Mouse (Mus musculus) hindbrain, embryonic 11.5 days (tissue): ENCODE data around the gene Mrpl18. TPM values are rescaled to one million over a fixed set of nuclear protein-coding genes. Genes with fewer than 3 reads are reported as not detected.

Experiments used
- polyA plus RNA-seq: library from polyadenylated mRNA; unstranded; fragments of >200 nt; fragmentation: Nextera tagmentation; extraction: Ambion mirVana; gene quantifications from 2 replicates; pipeline ENCODE4 v1.2.1, GENCODE M21; 2014

The Mrpl18 gene
- polyA plus RNA-seq, 1 experiment from 2014 or later, result 171 TPM

Other genes with a start within 250 kb of the Mrpl18 start
- gene Slc22a1, start 240.5 kb downstream of the Mrpl18 start, polyA plus RNA-seq, result not detected in 2 replicates
- gene Igf2r, start 146.7 kb downstream of the Mrpl18 start, polyA plus RNA-seq, result 16.9 and 18.7 TPM in 2 replicates
- gene Mas1, start 48.2 kb downstream of the Mrpl18 start, polyA plus RNA-seq, result 0.08 and 0.14 TPM in 2 replicates
- not detected in 2 replicates for gene Mrgprh, start 40.3 kb downstream of the Mrpl18 start, polyA plus RNA-seq
- gene Pnldc1, start 6.1 kb downstream of the Mrpl18 start, polyA plus RNA-seq, result 1.0 and 1.5 TPM in 2 replicates
- 546 and 558 TPM in 2 replicates for gene Tcp1, start 644 bp downstream of the Mrpl18 start, polyA plus RNA-seq
- 0.71 and 1.2 TPM in 2 replicates for gene Acat3, start 24.3 kb upstream of the Mrpl18 start, polyA plus RNA-seq
- gene Acat2, start 44.4 kb upstream of the Mrpl18 start, polyA plus RNA-seq, result 244 and 372 TPM in 2 replicates
- 130 and 133 TPM in 2 replicates for gene Wtap, start 77.8 kb upstream of the Mrpl18 start, polyA plus RNA-seq
- 120 and 127 TPM in 2 replicates for gene Sod2, start 90.5 kb upstream of the Mrpl18 start, polyA plus RNA-seq
- 0.25 TPM in 1 of 2 replicates, not detected in the other for gene Gpr31b, start 136.0 kb upstream of the Mrpl18 start, polyA plus RNA-seq
- gene Tcp10b, start 144.8 kb upstream of the Mrpl18 start, polyA plus RNA-seq, result 0.23 TPM in 1 of 2 replicates, not detected in the other
- gene Unc93a, start 215.5 kb upstream of the Mrpl18 start, polyA plus RNA-seq, result not detected in 2 replicates